Mouse (Mus musculus): ENCODE measurements around the gene Dlgap4. TPM values are rescaled to one million over a fixed set of nuclear protein-coding genes. Genes with fewer than 3 reads are reported as not detected.
A peak's percentile ranks its signal among the peaks of the same experiment; 100 is the strongest.
"Not testable (repeated sequence)": the region's sequence is repeated elsewhere in the genome, so short reads cannot be mapped to it uniquely, and the experiment has no call there.

Gene Dlgap4
- polyA plus RNA-seq, 1 experiment from 2014 or later = 124 TPM

GRCm38 (mm10) chr2:156779488-156779887 is 166.0 kb downstream of the Dlgap4 start:
- peaks cover 39% of the 10 kb centered on the region for H3K4me1 ChIP-seq
- H3K9me3 ChIP-seq (replicated peaks) = no peaks in the 10 kb centered on the region
- no peak overlapping the region for H3K27ac ChIP-seq
- DNase-seq (ENCODE audit: low spot score) = no peak
- no peaks in the 10 kb centered on the region for H3K36me3 ChIP-seq
- 65% methylated on average over 2 of the region's 2 CpGs for WGBS
- H3K4me3 ChIP-seq = no peak overlapping the region
- H3K27me3 ChIP-seq (ENCODE audit: low read depth, poor library complexity, severe bottlenecking) = peaks cover 20% of the 10 kb centered on the region

- Histone ChIP-seq H3K9me3 (replicated peaks) (no peaks in the 10 kb centered on the region), H3K4me3 (no peak overlapping the region), H3K4me1 (peaks cover 33% of the 10 kb centered on the region), H3K27ac (no peak overlapping the region), H3K36me3 (no peaks in the 10 kb centered on the region), H3K27me3 (ENCODE audit: low read depth, poor library complexity, severe bottlenecking) (peaks cover 20% of the 10 kb centered on the region)
- no peak for DNase-seq (ENCODE audit: low spot score)
- WGBS = 79% methylated on average over 9 of the region's 9 CpGs
These were observed 166.6 kb downstream of the Dlgap4 start for GRCm38 (mm10) chr2:156780129-156780528.

- no peak for DNase-seq (ENCODE audit: low spot score)
- Histone ChIP-seq H3K36me3 (no peaks in the 10 kb centered on the region), H3K9me3 (replicated peaks) (no peaks in the 10 kb centered on the region), H3K4me3 (peak overlapping the region; percentile 18), H3K27me3 (ENCODE audit: low read depth, poor library complexity, severe bottlenecking) (peaks cover 16% of the 10 kb centered on the region), H3K27ac (no peak overlapping the region), H3K4me1 (peaks cover 27% of the 10 kb centered on the region)
- WGBS = 14% methylated on average over 17 of the region's 17 CpGs
These were observed 167.2 kb downstream of the Dlgap4 start for GRCm38 (mm10) chr2:156780752-156781151.

GRCm38 (mm10) chr2:156781281-156781680 is 167.8 kb downstream of the Dlgap4 start:
- Histone ChIP-seq H3K27ac (no peak overlapping the region), H3K9me3 (replicated peaks) (no peaks in the 10 kb centered on the region), H3K4me1 (peaks cover 22% of the 10 kb centered on the region), H3K27me3 (ENCODE audit: low read depth, poor library complexity, severe bottlenecking) (peaks cover 11% of the 10 kb centered on the region), H3K36me3 (no peaks in the 10 kb centered on the region), H3K4me3 (peak overlapping the region; percentile 18)
- DNase-seq (ENCODE audit: low spot score) = no peak
- WGBS = 74% methylated on average over 4 of the region's 4 CpGs

DNA sequence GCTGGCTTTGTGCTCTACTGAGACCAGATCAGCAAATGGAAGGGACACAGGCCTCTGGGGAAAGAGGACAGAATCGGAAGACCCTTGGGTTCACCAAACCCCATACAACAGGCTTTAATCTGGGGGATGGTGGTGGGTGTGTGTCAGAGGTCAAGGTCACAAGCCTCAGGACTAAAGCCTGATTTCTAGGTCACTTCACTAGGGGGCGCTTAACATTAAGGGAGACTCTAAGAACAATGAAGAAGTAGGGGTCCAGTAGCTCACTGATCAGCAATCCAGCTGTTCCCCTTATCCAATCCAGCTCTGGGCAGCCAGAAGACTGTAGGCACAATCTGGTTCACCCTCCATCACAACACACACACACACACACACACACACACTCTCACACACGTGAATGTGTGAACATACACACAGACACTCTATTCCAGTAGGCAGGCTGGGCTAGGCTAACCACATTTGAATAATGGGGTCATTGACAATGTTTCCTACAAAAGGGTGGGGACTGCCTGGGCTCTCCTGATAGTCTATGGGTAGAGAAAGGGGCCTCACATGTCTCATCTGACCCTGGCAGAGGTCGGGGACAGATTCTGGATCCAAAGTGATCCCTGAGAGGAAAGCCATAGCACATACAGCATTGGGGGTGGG is 168.5 kb downstream of the Dlgap4 start:
- 66% methylated on average over 4 of the region's 4 CpGs for WGBS
- DNase-seq (ENCODE audit: low spot score) = no peak
- no peak overlapping the region for H3K27ac ChIP-seq

DNA sequence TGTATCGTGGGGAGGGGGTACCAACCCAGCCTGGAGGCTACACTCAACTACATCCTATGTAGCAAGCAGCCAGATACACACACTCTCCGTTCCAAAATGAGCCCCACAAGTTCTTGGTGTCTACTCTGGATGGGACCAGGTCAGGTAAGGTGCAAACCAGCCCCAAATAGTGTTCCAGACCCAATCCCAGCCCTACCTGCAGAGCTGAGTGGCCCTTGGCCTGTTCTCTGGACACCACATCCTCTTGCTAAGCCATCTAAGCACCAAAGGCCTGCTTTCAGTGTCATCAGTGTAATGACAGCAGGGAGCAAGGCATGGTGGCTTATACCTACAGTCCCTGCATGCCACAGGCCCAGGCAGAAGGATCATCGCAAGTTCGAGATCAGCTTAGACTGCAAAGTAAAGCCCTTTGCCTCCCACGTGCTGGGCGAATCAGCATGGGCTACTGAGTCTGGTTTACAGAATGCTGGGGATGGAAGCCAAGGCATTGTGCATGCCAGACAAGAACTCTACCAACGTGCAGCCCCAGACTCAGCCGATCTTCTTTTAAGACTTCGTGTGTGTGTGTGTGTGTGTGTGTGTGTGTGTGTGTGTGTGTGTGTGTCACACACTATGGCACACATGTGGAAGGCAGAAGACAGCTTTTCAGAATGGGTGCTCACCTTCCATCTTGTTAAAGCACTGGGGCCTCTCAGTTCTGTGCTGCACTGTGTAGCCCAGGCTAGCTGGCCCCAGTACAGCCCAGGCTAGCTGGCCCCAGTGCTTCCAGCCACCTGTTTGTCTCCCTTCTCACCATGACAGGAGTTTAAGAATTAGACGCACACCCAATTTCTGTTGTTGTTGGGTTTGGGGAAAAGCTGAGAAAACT is 169.2 kb downstream of the Dlgap4 start:
- Histone ChIP-seq H3K4me3 (no peak overlapping the region), H3K9me3 (replicated peaks) (no peaks in the 10 kb centered on the region), H3K4me1 (peaks cover 17% of the 10 kb centered on the region), H3K27ac (no peak overlapping the region; the same call in 1 of the 2 replicates), H3K27me3 (ENCODE audit: low read depth, poor library complexity, severe bottlenecking) (peaks cover 5% of the 10 kb centered on the region), H3K36me3 (no peaks in the 10 kb centered on the region)
- no peak for DNase-seq (ENCODE audit: low spot score)
- WGBS = 88% methylated on average over 10 of the region's 10 CpGs

More for the DNA sequence above, 168.5 kb downstream of the Dlgap4 start:
- Histone ChIP-seq H3K27me3 (ENCODE audit: low read depth, poor library complexity, severe bottlenecking) (peaks cover 7% of the 10 kb centered on the region), H3K4me3 (no peak overlapping the region), H3K36me3 (no peaks in the 10 kb centered on the region), H3K4me1 (peaks cover 22% of the 10 kb centered on the region), H3K9me3 (replicated peaks) (no peaks in the 10 kb centered on the region)

DNA sequence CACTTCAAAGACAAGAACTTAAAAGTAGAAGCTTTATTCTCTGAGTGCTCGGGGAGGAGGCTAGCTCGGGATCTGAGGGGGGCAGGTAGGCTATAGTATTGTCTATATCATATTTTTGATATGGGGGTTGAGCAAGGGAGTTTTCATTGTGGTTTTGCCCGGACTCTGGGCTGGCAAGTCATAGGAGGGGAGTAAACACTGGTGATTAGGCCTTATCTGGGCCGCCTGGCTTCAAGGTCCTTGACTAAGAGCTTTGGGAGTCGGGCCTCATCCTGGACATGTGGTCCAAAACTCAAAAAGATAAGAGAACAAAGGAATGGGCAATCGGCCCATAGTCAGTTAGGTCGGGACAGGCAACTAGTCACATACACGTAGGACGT is 169.8 kb downstream of the Dlgap4 start:
- Histone ChIP-seq H3K4me1 (peaks cover 16% of the 10 kb centered on the region), H3K27ac (no peak overlapping the region), H3K27me3 (ENCODE audit: low read depth, poor library complexity, severe bottlenecking) (peaks cover 5% of the 10 kb centered on the region), H3K9me3 (replicated peaks) (no peaks in the 10 kb centered on the region), H3K36me3 (no peaks in the 10 kb centered on the region), H3K4me3 (no peak overlapping the region)
- DNase-seq (ENCODE audit: low spot score) = no peak
- 80% methylated on average over 9 of the region's 9 CpGs for WGBS

- no peak overlapping the region for H3K4me3 ChIP-seq
- no peak overlapping the region for H3K27ac ChIP-seq
- DNase-seq (ENCODE audit: low spot score) = no peak
- H3K9me3 ChIP-seq (replicated peaks) = no peaks in the 10 kb centered on the region
- H3K27me3 ChIP-seq (ENCODE audit: low read depth, poor library complexity, severe bottlenecking) = peaks cover 5% of the 10 kb centered on the region
- 73% methylated on average over 7 of the region's 7 CpGs for WGBS
- peaks cover 16% of the 10 kb centered on the region for H3K4me1 ChIP-seq
- H3K36me3 ChIP-seq = no peaks in the 10 kb centered on the region
These were observed 170.6 kb downstream of the Dlgap4 start for GRCm38 (mm10) chr2:156784016-156784585.

- Histone ChIP-seq H3K27me3 (ENCODE audit: low read depth, poor library complexity, severe bottlenecking) (peaks cover 5% of the 10 kb centered on the region), H3K27ac (no peak overlapping the region), H3K36me3 (no peaks in the 10 kb centered on the region), H3K9me3 (replicated peaks) (no peaks in the 10 kb centered on the region), H3K4me3 (no peak overlapping the region), H3K4me1 (peaks cover 14% of the 10 kb centered on the region)
- no peak for DNase-seq (ENCODE audit: low spot score)
- 93% methylated on average over 2 of the region's 2 CpGs for WGBS
These were observed 171.4 kb downstream of the Dlgap4 start for GRCm38 (mm10) chr2:156784891-156785290.

GRCm38 (mm10) chr2:156786369-156786768 is 172.9 kb downstream of the Dlgap4 start:
- not testable (repeated sequence) for H3K9me3 ChIP-seq (replicated peaks); H3K27ac ChIP-seq; H3K36me3 ChIP-seq; H3K27me3 ChIP-seq (ENCODE audit: low read depth, poor library complexity, severe bottlenecking); H3K4me3 ChIP-seq; H3K4me1 ChIP-seq; DNase-seq (ENCODE audit: low spot score)

GRCm38 (mm10) chr2:156787090-156787775 is 173.7 kb downstream of the Dlgap4 start:
- WGBS = 90% methylated on average over 5 of the region's 5 CpGs
- Histone ChIP-seq H3K9me3 (replicated peaks) (no peaks in the 10 kb centered on the region), H3K4me1 (no peaks in the 10 kb centered on the region), H3K4me3 (no peak overlapping the region), H3K36me3 (no peaks in the 10 kb centered on the region), H3K27me3 (ENCODE audit: low read depth, poor library complexity, severe bottlenecking) (no peaks in the 10 kb centered on the region), H3K27ac (no peak overlapping the region)
- no peak for DNase-seq (ENCODE audit: low spot score)

GRCm38 (mm10) chr2:156787776-156788105 is 174.2 kb downstream of the Dlgap4 start:
- Histone ChIP-seq H3K36me3 (no peaks in the 10 kb centered on the region), H3K27me3 (ENCODE audit: low read depth, poor library complexity, severe bottlenecking) (no peaks in the 10 kb centered on the region), H3K4me1 (no peaks in the 10 kb centered on the region), H3K27ac (no peak overlapping the region), H3K9me3 (replicated peaks) (no peaks in the 10 kb centered on the region), H3K4me3 (no peak overlapping the region)
- WGBS = 55% methylated on average over 3 of the region's 3 CpGs
- DNase-seq (ENCODE audit: low spot score) = no peak

- H3K9me3 ChIP-seq (replicated peaks) = no peaks in the 10 kb centered on the region
- H3K36me3 ChIP-seq = no peaks in the 10 kb centered on the region
- 51% methylated on average over 1 of the region's 1 CpGs for WGBS
- no peak overlapping the region for H3K27ac ChIP-seq
- DNase-seq (ENCODE audit: low spot score) = no peak
- no peaks in the 10 kb centered on the region for H3K27me3 ChIP-seq (ENCODE audit: low read depth, poor library complexity, severe bottlenecking)
- no peaks in the 10 kb centered on the region for H3K4me1 ChIP-seq
- H3K4me3 ChIP-seq = no peak overlapping the region
These were observed 175.3 kb downstream of the Dlgap4 start for GRCm38 (mm10) chr2:156788836-156789235.

Measured in limb, embryonic 10.5 days (tissue).